In genomic region chr7:132471327-132471726, GRCm38 (mm10) we compare ENCODE assay signal across 8 mouse cellular contexts.
DNase-seq lines count a peak whose midpoint lies in the region; ATAC-seq and TF ChIP-seq lines count a peak whose summit lies in the region.
"Had no signal": no experiment of that assay in that cellular context is flagged by ENCODE, and none has a peak within 500 bp of the region (broad histone marks: within the 10 kb centered on the region; RNA-seq: fewer than 3 reads in every experiment).

No protein-coding gene starts in this region.

- no peak for ATAC-seq in kidney, embryonic 16.5 days (ENCODE audit: low FRiP score, low TSS enrichment)
- 0 out of 2 replicates have a peak, but pooled peaks have one; percentile 18 for ATAC-seq in liver, embryonic 11.5 days (replicated peaks; ENCODE audit: low FRiP score)
- no peak for ATAC-seq in stomach, postnatal 0 days (ENCODE audit: low FRiP score, low TSS enrichment)

- H3K4me1 ChIP-seq in kidney, embryonic 16.5 days (ENCODE audit: insufficient read depth, low read length) = no peaks in the 10 kb centered on the region
- no peaks in the 10 kb centered on the region for H3K4me1 ChIP-seq in bone marrow, adult 2 months (ENCODE audit: control insufficient read depth, insufficient read depth, low read length)
- no peaks in the 10 kb centered on the region for H3K4me1 ChIP-seq in liver, embryonic 11.5 days (replicated peaks; ENCODE audit: control insufficient read depth, insufficient read depth, low read length)
- H3K4me1 ChIP-seq in stomach, postnatal 0 days (replicated peaks; ENCODE audit: control insufficient read depth, insufficient read depth) = no peaks in the 10 kb centered on the region
- H3K4me1 ChIP-seq: limb, embryonic 15.5 days had no signal

- WGBS in kidney, embryonic 16.5 days = 52% methylated on average over 3 of the region's 3 CpGs
- 47% methylated on average over 3 of the region's 3 CpGs for WGBS in bone marrow, adult 2 months
- 35% methylated on average over 3 of the region's 3 CpGs for WGBS in liver, embryonic 11.5 days
- WGBS in stomach, postnatal 0 days = 57% methylated on average over 3 of the region's 3 CpGs

- H3K9me3 ChIP-seq in kidney, embryonic 16.5 days (ENCODE audit: low read length) = no peaks in the 10 kb centered on the region; the same call in 1 of the 2 replicates
- H3K9me3 ChIP-seq in liver, embryonic 11.5 days (ENCODE audit: control insufficient read depth, low read length) = no peaks in the 10 kb centered on the region
- H3K9me3 ChIP-seq in stomach, postnatal 0 days (ENCODE audit: control insufficient read depth, low read length) = no peaks in the 10 kb centered on the region
- H3K9me3 ChIP-seq: limb, embryonic 15.5 days had no signal

- H3K9ac ChIP-seq in kidney, embryonic 16.5 days (replicated peaks; ENCODE audit: low read length) = no peak overlapping the region
- no peak overlapping the region for H3K9ac ChIP-seq in liver, embryonic 11.5 days (ENCODE audit: low read depth, low read length)
- no peak overlapping the region for H3K9ac ChIP-seq in stomach, postnatal 0 days (ENCODE audit: low read length)
- H3K9ac ChIP-seq: limb, embryonic 15.5 days had no signal

- no peak overlapping the region for H3K4me2 ChIP-seq in kidney, embryonic 16.5 days (replicated peaks; ENCODE audit: low read depth, low read length)
- no peak overlapping the region for H3K4me2 ChIP-seq in liver, embryonic 11.5 days
- H3K4me2 ChIP-seq in stomach, postnatal 0 days (replicated peaks; ENCODE audit: low read depth) = no peak overlapping the region
- H3K4me2 ChIP-seq: limb, embryonic 15.5 days had no signal

- peak; percentile 45 for DNase-seq in kidney, adult 11 months
- peak; percentile 36 for DNase-seq in Muller cell, postnatal 12 days (ENCODE audit: inconsistent ontology term)
- DNase-seq in induced T-regulatory cell, adult 2 months (ENCODE audit: low read depth) = peak; percentile 44
- no peak for DNase-seq in liver, embryonic 11.5 days (ENCODE audit: low spot score)
- peak; percentile 35 for DNase-seq in stomach, postnatal 0 days (ENCODE audit: low spot score)

- H3K4me3 ChIP-seq in kidney, embryonic 16.5 days (ENCODE audit: low read length) = no peak overlapping the region
- no peak overlapping the region for H3K4me3 ChIP-seq in bone marrow, adult 2 months (replicated peaks; ENCODE audit: control insufficient read depth, low read depth, low read length)
- no peak overlapping the region for H3K4me3 ChIP-seq in liver, embryonic 11.5 days (ENCODE audit: low read depth, low read length)
- no peak overlapping the region for H3K4me3 ChIP-seq in stomach, postnatal 0 days (ENCODE audit: low read depth, low read length)
- H3K4me3 ChIP-seq: limb, embryonic 15.5 days had no signal

- no peak for TF ChIP-seq POLR2A in bone marrow, adult 2 months (IDR thresholded peaks at IDR 0.05; ENCODE audit: borderline replicate concordance, control insufficient read depth, low read depth, low read length)

- TF ChIP-seq CTCF in bone marrow, adult 2 months (IDR thresholded peaks at IDR 0.05; ENCODE audit: control insufficient read depth, insufficient read depth, low read length) = peak; percentile 45; the same call in 1 of the 2 replicates
- TF ChIP-seq CTCF in stomach, postnatal 0 days (IDR thresholded peaks at IDR 0.05; ENCODE audit: low read depth) = peak; percentile 74

- H3K27ac ChIP-seq in kidney, embryonic 16.5 days (ENCODE audit: low read length) = no peak overlapping the region
- no peak overlapping the region for H3K27ac ChIP-seq in bone marrow, adult 2 months (ENCODE audit: control insufficient read depth, insufficient read depth, low read depth, low read length, poor library complexity)
- H3K27ac ChIP-seq in liver, embryonic 11.5 days (ENCODE audit: low read depth, low read length) = no peak overlapping the region
- no peak overlapping the region for H3K27ac ChIP-seq in stomach, postnatal 0 days (replicated peaks)
- H3K27ac ChIP-seq: limb, embryonic 15.5 days had no signal

- H3K27me3 ChIP-seq in kidney, embryonic 16.5 days (ENCODE audit: insufficient read depth, low read length) = no peaks in the 10 kb centered on the region
- H3K27me3 ChIP-seq in liver, embryonic 11.5 days (replicated peaks; ENCODE audit: control insufficient read depth, insufficient read depth, low read length) = no peaks in the 10 kb centered on the region
- no peaks in the 10 kb centered on the region for H3K27me3 ChIP-seq in stomach, postnatal 0 days (ENCODE audit: control insufficient read depth, insufficient read depth, low read length)
- H3K27me3 ChIP-seq: limb, embryonic 15.5 days had no signal

- no peak for TF ChIP-seq EP300 in stomach, postnatal 0 days (optimal IDR thresholded peaks at IDR 0.05)

- no peaks in the 10 kb centered on the region for H3K36me3 ChIP-seq in kidney, embryonic 16.5 days (ENCODE audit: insufficient read depth, low read length)
- H3K36me3 ChIP-seq in liver, embryonic 11.5 days (ENCODE audit: control insufficient read depth, insufficient read depth, low read length) = no peaks in the 10 kb centered on the region
- no peaks in the 10 kb centered on the region for H3K36me3 ChIP-seq in stomach, postnatal 0 days (ENCODE audit: control insufficient read depth, insufficient read depth, low read length)
- H3K36me3 ChIP-seq: limb, embryonic 15.5 days had no signal
